Mouse (Mus musculus): Measurements from ENCODE around the gene Garem2. TPM values are rescaled to one million over a fixed set of nuclear protein-coding genes. Genes with fewer than 3 reads are reported as not detected.
"Not testable (repeated sequence)": the region's sequence is repeated elsewhere in the genome, so short reads cannot be mapped to it uniquely, and the experiment has no call there.

The Garem2 gene
- not detected in 2 replicates for total RNA-seq (2015; ENCODE audit: low replicate concordance)
- not detected in 2 replicates for total RNA-seq (2017; ENCODE audit: low replicate concordance)

DNA sequence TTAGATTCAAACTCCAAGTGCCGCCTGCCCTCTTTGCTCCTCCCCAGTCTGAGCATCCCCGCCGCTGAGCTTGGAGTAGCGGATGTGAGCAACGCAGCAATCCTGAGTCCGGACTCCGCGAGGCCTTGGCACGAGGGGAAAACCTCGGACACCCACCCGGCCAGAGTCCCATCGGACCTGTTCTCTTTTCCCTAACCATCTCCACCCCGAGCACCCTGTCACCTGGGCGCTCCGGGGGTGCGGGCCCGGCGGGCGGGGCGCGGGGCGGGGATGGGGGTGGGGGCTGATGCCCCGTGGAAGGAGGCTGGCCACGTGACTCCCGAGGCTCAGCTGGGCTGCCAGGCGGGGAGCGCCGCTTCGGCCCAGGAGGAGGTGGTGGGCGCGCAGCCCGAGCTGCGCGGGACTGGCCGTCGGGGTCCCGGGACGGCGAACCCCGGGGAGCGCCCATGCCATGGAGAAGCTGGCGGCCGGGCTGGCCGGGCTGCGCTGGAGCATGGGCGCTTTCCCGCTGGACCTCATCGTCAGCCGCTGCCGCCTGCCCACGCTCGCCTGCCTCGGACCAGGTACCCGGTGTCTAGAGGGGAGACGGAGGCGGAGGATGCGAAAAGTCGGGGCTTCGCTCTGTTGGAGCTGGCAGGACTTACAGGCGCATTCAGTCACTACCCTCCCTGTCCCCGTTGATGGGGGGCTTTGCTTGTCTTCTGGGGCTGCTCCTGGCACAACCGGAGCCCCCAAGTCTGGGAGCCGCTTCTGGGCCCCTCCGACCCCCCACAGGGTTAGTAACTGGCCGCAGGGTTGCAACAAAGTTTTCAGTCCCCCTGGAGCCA, at the start of gene Garem2:
TSS of gene Garem2 (plus strand) at position 321 of the 827 bp plus-strand sequence.
- ATAC-seq (replicated peaks; ENCODE audit: low FRiP score, poor library complexity, severe bottlenecking): no peak

DNA sequence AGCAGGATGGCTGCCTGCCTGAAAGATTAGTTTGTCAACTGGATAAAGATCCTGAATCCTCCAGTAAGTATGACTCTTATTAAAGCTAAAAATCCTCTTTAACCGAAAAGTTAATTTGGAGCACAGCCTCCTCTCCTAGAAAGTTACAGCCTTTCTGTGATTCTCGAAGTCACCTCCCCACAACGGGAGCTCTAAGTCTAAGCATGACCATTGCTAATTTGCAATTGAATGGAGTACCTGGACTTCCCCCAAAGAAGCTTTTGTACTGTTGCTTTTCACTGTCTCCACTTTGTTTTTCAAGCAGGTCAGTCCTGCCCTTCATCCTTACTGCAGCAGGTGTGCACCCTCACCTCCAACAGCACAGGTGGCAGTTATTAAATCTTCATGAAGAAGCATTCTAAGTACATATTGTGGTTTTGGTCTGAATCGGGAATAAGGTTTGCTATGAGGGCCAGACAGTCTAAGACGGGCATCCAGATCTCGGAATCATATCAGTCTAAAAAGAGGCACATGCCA, 46.7 kb upstream of the Garem2 start:
- ATAC-seq (replicated peaks; ENCODE audit: low FRiP score, poor library complexity, severe bottlenecking): no peak

DNA sequence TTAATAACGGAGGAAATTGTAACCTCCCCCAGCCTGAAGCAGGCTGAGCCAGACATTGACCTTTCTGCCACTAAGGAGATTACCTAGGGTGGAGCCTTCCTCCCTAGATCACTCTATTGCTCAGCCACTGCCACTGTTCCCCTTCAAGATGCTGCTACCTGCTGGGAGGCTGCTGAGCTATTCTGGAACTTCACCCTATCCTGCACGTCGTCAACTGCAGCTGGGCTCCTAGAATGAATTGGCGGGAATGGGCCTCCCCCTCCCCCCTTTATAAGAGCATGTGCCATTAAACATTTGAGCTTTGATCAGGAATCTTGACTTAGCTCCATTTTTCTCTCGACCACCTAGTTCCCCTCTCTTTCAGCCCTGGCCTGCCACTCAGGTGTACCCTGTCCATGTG, 45.4 kb upstream of the Garem2 start:
- ATAC-seq (replicated peaks; ENCODE audit: low FRiP score, poor library complexity, severe bottlenecking): not testable (repeated sequence)

DNA sequence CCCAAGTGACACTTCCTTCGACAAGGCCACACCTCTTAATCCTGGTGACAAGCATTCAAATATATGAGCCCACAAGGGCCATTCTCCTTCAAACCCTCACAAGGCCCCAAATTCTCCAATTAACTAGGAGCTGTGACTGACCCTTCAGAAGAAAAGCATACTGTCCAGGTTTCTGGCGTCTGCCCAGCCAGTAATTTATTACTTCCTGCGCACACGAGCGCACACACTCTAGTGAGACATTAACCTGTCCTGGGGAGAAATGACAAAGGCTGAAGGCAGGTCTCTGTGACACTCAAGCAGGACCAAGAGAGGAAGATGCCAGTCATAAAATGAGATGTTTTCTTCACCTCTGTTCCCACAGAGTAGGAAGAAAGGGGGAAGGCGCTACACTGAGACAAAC, 37.2 kb upstream of the Garem2 start:
- no peak for ATAC-seq (replicated peaks; ENCODE audit: low FRiP score, poor library complexity, severe bottlenecking)

DNA sequence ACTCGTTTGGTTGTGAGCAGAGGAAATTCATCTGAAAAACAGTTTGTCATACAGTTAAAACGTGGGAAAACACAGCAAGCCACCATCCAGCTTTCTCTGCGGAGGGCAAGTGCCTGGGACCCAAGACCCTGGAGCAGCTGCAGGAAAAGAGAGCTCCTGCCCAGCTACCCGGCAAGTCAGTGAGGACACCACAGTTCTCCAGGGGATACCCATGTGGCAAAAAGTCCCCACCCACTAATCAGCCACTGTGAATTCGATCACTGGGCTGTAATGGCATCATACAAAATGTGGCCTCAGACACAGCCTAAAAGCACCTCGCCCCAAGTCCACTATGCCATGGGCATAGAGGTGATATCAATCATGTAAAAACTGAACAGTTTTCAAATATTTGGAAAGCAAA, 33.3 kb upstream of the Garem2 start:
- 0 out of 2 replicates have a peak, but pooled peaks have one; percentile 27 for ATAC-seq (replicated peaks; ENCODE audit: low FRiP score, poor library complexity, severe bottlenecking)

DNA sequence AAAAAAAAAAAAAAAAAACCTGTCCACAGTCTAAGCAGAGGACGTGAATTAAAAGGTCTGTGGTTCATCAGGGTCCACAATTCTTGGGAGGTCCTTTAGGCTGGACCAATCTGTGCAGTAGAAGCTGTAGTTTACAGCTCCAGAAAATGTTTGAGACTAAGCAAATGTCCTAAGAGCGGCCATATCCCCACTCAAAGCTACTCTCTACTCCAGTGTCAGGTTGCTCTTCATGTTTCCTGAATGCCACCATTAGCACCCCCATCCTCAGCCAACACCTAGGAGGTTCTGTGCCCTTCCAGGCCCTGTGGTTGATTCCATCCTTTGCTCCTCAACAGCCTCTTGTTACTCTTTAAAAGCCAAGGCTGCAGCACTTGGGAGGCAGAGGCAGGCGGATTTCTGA, 32.6 kb upstream of the Garem2 start:
- no peak for ATAC-seq (replicated peaks; ENCODE audit: low FRiP score, poor library complexity, severe bottlenecking)

DNA sequence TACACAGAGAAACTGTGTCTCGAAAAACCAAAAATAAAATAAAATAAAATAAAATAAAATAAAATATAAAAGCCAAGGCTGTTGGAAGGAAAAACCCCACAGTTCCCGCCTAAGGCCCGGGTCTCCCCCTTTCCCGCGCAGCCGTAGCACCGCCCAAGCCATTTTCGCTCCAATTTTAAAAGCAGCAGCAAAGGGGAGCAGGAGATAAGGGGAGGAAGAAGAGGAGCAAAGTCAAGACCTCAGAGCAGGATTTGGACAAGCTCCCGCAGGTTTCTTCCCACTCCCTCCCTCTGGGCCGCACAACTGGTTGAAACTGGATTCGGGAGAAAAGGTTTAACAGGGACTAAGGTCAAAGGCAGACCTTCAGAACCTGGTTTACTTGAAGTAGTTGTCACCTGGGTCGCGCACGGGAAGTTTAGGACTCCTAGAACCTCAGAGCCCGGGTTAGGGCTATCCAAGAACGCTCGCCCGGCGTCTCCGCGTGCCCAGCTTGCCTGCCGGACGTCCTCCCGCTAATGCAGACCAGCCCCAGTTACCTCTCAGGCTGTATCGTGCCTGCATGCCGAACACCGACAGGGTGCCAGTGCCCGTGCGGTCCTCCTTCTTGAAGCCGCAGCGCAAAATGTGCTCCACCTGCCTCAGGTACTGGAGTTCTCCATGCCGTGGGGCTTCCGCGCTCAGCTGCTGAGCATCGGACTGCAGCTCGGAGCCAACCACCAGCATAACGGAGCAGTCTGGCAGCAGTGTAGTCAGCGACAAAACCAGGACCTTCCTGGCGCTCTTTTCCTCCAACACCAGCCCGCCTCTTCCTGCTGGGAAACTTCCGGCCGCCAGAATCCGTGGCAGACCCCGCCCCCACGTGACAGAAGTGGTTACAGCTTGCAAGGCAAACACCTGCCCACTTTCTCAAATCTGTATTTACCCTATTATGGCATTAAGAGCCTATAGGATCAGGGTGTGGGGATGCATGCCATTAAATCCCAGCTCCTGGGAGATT, 31.8 kb upstream of the Garem2 start, which contains the start of gene Tyms:
TSS of gene Tyms (minus strand) at position 793 of the 997 bp plus-strand sequence.
- peak; percentile 98 for ATAC-seq (replicated peaks; ENCODE audit: low FRiP score, poor library complexity, severe bottlenecking)

DNA sequence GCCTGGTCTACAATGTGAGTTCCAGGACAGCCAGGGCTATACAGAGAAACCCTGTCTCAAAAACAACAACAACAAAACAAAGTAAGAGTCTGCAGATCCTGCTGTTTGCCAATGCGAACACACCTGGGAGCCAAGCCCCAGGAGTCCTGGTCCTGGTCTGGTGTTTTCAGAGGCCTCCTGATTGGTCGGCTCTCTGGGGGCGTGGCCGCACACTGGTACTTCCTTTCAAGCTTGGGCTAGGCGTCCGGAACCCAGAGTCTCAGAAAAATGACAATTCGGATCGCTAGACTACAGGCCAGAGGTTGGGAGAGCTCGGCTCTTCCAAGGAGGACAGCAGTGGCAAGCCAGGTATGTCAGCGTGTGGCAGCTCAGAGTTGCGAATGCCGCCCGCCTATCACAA, 12.3 kb upstream of the Garem2 start:
- ATAC-seq (replicated peaks; ENCODE audit: low FRiP score, poor library complexity, severe bottlenecking): no peak

DNA sequence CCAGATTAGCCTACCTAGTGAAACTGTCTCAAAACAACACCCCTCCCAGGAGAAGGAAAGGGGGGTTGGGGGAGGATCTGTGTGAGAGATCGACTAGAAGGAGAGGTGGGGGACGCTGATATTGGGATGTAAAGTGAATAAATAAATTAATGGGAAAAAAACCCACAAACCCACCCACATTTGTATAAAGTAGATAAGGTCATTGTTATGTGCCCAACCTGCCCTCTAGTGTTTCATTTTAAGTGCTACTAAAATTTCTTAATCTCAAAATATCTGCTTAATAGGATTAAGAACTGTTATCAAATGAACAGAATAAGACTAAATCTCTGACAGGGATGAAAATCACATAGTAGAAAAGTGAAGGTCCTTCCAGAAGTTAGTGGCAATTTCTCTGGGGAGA, 10.6 kb upstream of the Garem2 start:
- no peak for ATAC-seq (replicated peaks; ENCODE audit: low FRiP score, poor library complexity, severe bottlenecking)

DNA sequence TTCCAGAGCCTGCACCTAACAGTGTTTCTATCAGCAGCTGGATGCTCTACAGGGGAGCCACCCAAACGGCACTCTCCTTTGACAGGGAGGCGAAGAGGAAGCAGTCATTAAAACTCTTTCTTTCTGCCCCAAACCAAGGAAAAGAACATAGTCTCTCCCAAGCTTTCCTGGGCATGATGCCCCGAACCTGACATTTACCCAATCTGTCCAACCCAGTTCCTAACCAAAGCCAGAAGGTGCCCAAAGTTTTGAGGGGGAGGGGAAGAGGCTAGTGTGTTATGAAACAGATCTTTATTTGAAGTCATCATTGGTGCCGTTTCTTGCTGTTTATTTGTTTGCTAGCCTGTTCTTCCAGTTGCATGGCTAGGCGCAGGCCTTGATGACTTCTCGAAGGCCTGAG, 9.2 kb upstream of the Garem2 start:
- ATAC-seq (replicated peaks; ENCODE audit: low FRiP score, poor library complexity, severe bottlenecking): no peak

DNA sequence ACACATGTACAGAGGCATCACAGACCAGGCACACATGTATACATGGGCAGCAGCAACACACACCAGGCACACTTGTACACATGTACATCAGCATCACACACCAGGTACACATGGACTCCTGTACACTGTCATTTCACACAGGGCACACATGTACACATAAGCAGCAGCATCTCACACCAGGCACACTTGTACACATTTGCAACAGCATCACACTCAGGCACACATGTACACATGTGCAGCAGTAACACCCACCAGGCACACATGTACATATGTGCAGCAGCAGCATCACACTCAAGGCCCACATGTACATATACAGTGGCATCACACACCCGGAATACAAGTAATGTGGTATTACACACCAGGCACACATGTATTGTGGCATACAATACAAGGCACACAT, 6.7 kb upstream of the Garem2 start:
- ATAC-seq (replicated peaks; ENCODE audit: low FRiP score, poor library complexity, severe bottlenecking): no peak

DNA sequence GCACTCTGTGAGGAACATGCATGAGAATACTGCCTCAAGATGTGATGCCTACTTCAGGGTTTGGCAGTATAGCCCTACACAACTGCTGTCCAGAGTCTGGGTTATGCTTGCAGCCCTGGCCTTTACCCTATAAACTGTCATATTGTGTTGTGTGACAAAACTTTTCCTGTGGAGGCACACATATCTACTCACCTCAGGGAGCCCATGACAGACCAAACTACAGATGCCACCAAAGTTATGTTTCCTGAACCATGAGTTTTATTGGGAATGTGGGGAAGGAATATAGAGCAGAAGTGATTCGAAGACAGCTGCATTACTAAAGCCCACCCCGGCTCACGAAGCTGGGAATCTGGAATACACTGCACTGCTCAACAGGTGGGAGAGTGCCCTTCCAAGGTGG, 1.6 kb upstream of the Garem2 start:
- ATAC-seq (replicated peaks; ENCODE audit: low FRiP score, poor library complexity, severe bottlenecking): no peak

DNA sequence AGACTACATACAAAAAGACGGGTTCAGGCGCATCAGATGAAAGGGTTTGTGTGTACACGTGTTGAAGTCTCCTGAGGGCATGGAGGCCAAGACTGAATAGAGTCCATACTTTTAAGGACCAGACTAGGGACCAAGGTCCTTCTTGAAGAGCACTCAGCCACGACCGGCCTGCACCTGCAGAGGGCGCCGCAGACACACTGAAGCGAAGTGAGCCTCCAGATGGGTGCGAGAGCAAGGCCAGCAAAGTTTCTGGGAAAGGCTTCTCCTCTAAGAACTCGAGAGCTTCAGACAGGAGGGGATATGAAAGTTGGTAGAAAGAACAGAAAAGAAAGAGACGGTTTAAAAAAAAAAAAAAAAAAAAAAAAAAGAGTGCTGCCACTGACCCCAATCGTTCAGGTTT, 622 bp upstream of the Garem2 start:
- ATAC-seq (replicated peaks; ENCODE audit: low FRiP score, poor library complexity, severe bottlenecking): no peak

DNA sequence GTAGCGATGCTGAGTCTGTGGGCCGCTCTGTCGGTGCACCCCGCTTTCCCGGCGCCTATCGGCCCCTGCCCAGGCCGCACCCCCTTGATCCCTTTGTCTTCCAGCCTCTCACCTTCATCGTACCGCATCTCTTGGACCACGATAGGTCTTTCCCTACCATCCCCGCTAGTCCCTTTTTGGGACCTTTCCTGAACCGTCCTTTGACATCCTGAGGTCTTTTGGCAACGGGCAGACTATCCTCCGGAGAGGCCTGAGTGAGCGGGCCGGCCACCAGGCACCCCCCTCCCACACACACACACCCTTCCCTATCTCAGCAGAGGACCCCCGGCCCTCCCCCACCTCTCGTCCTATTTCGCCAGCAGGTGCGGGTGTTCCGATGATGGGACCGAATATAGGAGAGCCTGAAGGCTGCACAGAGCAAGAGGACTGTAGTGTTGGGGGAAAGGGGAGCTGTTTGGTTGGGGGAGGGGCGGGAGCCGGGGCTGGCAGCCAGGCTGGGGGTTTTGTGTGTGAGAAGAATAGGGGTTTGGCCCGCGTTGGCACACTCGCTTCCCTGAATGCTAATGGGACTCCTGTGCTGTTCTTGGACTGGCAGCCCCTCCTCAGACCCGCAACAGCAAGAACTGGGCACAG, 823 bp downstream of the Garem2 start, which contains the start of gene 3110082J24Rik:
TSS of gene 3110082J24Rik (minus strand) at position 419 of the 633 bp plus-strand sequence.
- ATAC-seq (replicated peaks; ENCODE audit: low FRiP score, poor library complexity, severe bottlenecking): no peak

DNA sequence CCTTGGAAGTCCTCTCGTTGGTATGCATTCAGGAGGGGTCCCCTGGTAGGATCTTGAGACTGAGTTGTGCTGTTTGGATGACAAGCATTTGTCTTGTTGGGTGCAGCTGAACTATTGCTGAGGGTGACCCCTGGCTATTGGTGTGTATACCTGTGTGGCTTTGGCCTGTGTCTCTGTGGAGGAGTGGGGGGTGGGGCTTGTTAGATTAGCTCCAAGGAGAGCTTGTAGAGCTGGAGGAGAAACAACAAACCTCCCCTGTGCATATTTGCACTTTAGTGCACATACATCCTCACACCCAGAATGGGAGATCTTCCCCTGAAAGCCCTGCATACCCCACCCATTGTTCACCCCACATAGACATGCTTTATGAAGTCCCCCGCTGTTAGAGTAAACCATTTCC, 1.8 kb downstream of the Garem2 start:
- ATAC-seq (replicated peaks; ENCODE audit: low FRiP score, poor library complexity, severe bottlenecking): no peak

DNA sequence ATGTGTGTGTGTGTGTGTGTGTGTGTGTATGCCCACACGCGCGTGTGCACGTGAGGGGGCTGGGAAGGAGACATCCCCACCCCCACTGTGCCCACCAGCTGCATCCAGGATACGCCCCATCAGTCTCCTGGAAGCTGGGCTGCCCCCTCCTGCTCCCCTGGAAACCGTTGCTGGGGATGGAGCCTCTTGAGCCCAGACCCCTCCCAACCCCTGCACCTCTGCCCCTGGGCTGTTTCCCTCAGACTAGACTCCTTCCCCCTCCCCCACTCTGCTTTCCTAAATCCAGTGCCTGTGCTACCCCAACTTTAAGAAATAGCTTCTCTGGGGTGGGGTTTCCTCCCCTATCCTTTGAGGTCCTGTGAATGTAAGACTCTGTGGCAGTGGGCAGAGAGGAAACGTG, 2.2 kb downstream of the Garem2 start:
- ATAC-seq (replicated peaks; ENCODE audit: low FRiP score, poor library complexity, severe bottlenecking): no peak

DNA sequence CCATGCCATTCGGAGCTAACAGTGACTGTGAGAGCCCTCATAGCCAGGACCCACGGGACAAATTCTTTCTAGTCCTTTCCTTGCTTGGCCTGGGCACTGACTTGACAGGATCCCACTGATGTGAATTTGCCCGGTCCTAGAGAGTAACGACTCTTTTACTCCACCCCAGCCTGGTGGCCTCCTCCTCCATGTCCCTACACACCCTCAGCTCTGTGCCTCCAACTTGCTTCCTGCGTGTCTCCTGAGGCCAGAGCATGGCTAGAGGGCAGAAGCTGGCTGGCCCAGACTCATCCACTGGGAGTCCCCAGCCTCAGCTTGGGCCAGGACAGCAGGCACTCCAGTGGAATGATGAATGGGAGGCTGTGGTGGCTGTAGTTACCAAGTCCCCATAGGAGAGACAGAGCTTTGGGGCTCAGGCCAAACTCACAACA, 2.7 kb downstream of the Garem2 start:
- ATAC-seq (replicated peaks; ENCODE audit: low FRiP score, poor library complexity, severe bottlenecking): no peak

DNA sequence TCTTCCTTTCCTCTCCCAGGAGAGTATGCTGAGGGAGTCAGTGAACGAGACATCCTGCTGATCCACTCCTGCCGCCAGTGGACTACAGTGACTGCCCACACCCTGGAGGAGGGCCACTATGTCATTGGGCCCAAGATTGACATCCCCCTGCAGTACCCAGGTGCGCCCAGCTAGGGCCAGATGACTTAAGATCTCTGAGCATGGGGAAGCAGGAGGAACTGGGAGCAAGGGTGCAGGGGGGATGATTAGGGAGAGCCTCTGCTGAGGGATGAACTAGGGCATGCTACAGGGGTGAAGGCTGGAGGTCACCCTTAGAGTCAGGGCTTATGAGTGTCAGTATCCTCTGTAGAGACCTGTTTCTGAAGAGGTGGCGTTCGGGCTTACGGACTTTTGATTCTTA, 3.3 kb downstream of the Garem2 start:
- ATAC-seq (replicated peaks; ENCODE audit: low FRiP score, poor library complexity, severe bottlenecking): no peak

DNA sequence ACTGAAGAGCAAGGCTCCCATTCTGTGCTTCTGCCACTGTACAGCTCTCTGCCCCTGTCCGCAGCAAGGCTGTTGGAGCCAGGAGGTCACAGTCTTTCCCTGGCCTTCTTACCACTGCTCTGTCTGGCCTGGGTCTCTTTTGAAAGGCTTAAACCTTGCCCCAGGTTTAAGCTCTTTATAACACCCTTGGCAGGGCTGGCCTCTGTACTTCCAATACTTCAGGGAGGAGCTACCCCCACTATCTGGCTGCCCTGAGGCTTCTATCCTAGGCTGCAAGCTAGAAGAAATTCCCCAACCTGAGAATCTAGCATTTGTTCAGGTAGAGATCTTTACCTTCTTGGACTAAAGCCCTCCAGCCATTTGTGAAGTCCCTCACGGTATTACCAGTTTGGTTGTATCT, 4.9 kb downstream of the Garem2 start:
- ATAC-seq (replicated peaks; ENCODE audit: low FRiP score, poor library complexity, severe bottlenecking): no peak
